Mouse (Mus musculus): ENCODE measurements around the gene Zbtb34.
A peak's percentile ranks its signal among the peaks of the same experiment; 100 is the strongest.

Zbtb34 gene

DNA sequence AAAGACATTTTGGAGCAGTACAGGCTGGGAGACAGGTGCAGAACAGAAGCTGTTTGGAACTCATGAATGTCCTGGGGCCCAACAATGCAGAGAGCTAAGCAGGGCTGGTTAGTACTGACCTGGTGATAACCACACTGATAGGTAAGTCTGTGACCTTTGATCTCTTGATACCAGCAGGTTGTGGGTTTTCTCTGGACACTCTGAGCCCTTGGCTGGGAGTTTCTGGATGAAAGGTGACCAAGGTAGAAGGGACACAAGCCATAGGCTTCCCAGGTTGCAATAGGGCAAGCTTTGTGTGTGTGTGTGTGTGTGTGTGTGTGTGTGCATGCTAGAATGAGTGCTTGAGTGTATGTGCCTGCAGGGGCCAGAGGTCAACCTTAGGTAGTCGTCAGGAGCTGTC is 15.7 kb upstream of the Zbtb34 start:
- DNase-seq (ENCODE audit: low spot score in 2 of 2), result no peak

DNA sequence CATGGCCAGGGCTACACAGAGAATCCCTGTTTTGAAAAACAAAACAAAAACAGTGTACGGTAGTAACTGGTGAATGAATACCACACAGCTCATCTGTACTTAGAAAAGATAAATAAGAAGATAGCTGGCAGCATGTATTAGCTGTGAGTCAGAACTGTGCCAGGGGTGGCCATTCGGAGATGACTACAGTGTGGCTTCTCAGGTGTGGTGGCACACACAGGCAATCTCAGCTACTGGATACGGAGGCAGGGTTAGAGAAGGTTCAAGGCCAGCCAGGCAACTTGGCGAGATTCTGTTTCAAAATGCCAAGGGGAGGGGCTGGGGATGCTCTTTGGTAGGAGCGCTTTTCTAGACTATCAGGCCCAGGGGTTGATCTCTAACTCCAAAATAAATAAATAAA is 14.6 kb upstream of the Zbtb34 start:
- DNase-seq (ENCODE audit: low spot score in 2 of 2), result no peak

DNA sequence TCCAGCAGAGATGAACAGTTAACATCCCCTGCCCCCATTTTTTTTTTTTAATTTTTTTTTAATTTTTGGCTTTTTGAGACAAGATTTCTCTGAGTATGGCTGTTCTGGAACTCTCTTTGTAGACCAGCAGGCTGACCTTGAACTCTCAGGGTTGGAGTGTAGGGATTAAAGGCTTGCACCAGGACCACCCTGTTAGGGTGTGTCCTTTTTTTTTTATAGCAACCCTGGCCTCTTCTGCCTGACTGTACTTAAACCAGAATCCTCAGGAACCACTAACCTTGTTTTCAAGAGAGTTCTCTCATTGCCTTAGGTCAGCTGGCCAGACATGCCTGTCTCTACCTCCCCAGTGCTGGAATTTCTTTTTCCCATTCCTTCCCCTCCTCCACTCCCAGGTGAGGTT is 13.7 kb upstream of the Zbtb34 start:
- DNase-seq (ENCODE audit: low spot score in 2 of 2), result no peak

DNA sequence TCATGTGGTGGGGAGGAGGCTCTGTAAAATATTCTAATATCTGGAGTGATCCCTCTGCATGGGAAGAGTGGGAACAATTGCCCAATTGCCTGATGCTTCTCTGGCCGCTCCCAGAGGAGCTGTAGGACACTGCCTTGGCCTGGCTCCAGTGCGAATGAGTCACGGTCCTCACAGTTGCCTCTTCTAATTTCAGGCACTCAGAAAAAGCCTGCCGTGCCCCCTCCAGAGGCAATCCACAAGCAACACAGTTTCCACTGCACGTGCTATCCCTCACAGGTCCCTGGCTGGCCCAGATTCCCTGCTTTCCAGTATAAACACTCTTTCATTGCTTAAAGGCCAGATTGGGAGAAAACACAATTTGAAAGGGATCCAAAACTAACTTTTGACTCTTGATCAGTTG is 13.2 kb upstream of the Zbtb34 start:
- DNase-seq (ENCODE audit: low spot score in 2 of 2), result peak; percentile 87 to 91

DNA sequence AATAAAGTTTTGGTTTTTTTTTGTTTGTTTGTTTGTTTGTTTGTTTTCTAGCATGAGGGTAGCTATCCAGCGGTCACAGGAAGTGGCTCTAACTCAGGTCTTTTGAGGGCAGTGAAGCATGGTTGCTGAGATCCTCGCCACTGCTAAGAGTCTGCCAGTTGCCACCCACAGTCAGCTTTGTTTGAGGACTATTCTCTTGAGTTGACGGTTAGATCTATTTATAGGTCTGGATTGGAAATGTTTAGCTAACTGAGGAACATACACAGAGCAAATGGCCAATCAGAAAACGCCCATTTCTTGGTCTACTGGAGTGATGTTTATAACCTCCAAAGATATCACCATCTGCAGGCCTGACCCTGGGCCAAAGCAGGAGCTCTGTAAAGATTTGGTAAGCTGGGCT is 11.6 kb upstream of the Zbtb34 start:
- no peak for DNase-seq (ENCODE audit: low spot score in 2 of 2)

- peak; percentile 66 to 71 for DNase-seq (ENCODE audit: low spot score in 2 of 2)
Observed at GRCm38 (mm10) chr2:33440893-33441292, 9.8 kb upstream of the Zbtb34 start.

- no peak for DNase-seq (ENCODE audit: low spot score in 2 of 2)
Observed at GRCm38 (mm10) chr2:33439980-33440670, 9.0 kb upstream of the Zbtb34 start.

- DNase-seq (ENCODE audit: low spot score in 2 of 2), result peak in 1 of 2 experiments; percentile 43
Observed at GRCm38 (mm10) chr2:33439471-33439881, 8.4 kb upstream of the Zbtb34 start.

- no peak for DNase-seq (ENCODE audit: low spot score in 2 of 2)
Observed at GRCm38 (mm10) chr2:33438377-33438776, 7.3 kb upstream of the Zbtb34 start.

DNA sequence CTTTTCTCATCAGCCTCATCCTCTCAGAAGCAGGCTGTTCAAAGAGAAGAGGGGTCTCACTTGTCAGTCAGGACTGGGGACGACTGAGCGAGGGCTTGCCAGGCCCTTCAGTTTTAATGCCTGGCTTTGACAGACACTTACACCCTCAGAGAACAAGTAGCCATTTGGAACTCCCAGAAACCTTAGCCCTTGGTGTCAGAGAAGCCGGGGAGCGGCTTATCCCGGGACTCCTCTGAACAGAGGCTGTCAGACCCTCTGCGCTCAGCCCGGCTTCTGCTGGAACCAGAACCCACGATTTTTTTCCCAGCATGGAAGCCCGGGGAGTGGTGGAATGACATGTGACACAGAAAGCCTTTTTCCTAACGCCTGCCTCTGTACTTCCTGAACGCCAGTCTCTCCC is 6.1 kb upstream of the Zbtb34 start:
- no peak for DNase-seq (ENCODE audit: low spot score in 2 of 2)

DNA sequence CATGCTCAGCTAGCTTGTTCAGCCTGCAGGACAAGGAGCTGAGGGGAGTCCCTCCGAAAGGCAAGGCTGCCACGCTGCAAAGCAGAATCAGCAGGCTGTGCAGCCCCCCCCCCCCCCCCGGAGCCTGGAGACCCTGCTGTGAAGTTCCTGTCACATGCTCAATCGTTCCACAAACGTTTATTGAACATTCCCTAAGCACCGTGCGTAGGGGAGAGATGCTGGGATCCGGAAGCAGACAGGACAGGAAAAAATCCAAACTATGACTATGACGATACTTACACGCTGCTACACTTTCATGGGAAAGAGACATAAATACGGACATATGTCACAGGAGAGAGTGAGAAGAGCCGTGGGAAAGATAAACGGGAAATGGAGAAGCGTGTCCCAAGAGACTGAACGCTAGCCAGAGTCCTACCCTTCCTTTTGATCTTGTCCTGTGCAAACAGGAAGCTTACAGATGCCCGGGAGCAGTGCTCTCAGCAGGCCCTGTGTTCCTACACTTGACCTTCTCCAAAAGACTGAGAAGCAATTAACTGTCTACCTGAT is 5.0 kb upstream of the Zbtb34 start:
- no peak for DNase-seq (ENCODE audit: low spot score in 2 of 2)

DNA sequence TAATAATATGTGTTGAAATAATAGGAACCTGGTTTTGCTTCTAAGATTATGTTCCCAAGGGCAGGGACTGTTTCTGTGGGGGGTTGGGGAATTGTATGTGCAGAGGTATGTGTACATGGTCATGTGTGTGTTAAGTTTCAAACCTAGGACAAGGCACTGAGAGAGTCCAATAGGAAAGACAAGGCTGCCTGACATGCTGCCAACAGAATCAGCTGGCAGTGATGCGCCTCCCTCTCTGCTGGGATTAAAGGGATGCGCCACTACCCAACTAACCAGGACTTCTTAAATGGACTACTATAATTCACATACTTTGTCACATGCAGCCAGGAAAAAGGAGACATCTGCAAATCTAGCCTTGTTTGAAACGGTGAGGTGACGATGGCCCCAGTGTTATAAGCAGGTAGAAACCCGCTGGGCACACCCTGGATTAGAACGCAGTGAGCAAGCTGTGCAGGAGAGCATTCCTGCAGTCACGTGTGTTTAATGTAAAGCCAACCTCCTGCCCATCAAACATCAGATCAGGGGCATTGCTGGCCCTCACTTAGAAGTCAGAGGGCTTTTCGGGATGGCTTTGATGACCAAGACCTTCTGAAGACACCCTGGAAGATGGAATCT is 4.0 kb upstream of the Zbtb34 start:
- no peak for DNase-seq (ENCODE audit: low spot score in 2 of 2)

DNA sequence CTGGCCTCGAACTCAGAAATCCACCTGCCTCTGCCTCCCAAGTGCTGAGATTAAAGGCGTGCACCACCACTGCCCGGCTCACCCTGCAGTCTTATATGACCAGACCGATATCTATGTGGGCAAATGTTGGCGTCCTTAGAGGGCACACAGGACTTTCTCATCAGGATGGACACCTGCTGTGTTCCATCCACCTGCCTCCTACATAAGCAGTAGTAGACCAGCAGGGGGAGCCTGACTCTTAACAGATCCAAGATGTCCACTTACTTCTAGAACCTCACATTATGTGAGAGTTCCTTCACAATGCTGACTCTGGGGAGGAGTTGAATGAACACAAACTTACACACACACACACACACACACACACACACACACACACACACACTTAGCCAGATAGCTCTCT is 1.8 kb upstream of the Zbtb34 start:
- DNase-seq (ENCODE audit: low spot score in 2 of 2), result peak; percentile 68 to 70

DNA sequence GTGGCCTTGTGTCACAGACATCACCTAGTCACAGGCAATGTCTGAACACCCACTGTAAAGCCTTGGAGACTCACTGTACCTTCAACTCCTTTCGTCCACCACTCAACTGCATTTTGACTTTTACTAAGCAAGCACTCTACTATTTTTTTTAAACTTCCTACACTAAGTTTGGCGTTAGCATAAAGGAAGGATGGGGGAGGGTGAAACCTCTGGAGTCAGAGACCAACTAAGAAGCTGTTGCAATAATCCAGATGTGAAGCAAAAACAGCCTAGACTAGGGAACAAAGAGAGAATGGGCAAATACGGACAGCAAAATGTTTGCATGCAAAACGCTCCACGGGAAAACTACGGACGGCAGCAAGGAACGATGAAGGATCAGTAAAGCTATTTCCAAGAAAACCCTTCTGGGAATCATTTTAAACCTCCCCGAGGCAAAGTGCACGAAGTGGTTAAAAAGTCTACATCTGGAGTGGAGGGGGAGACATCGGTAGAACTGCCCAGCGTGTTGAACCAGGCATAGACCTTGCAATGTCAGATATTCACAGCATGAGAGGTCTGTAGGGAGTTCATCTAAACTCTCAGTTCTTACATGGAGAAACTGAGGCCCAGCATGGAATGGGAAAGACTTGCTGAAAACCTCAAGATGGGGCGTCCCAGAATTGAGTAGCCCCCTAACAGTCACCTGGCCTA is 898 bp downstream of the Zbtb34 start:
- DNase-seq (ENCODE audit: low spot score in 2 of 2), result no peak

- DNase-seq (ENCODE audit: low spot score in 2 of 2), result no peak
Observed at GRCm38 (mm10) chr2:33429339-33429738, 1.8 kb downstream of the Zbtb34 start.

- DNase-seq (ENCODE audit: low spot score in 2 of 2), result no peak
Observed at GRCm38 (mm10) chr2:33426640-33427398, 4.3 kb downstream of the Zbtb34 start.

- DNase-seq (ENCODE audit: low spot score in 2 of 2), result no peak
Observed at GRCm38 (mm10) chr2:33417454-33417853, 13.7 kb downstream of the Zbtb34 start.

GRCm38 (mm10) chr2:33414019-33414418 is 17.1 kb downstream of the Zbtb34 start:
- DNase-seq (ENCODE audit: low spot score in 2 of 2), result no peak

DNA sequence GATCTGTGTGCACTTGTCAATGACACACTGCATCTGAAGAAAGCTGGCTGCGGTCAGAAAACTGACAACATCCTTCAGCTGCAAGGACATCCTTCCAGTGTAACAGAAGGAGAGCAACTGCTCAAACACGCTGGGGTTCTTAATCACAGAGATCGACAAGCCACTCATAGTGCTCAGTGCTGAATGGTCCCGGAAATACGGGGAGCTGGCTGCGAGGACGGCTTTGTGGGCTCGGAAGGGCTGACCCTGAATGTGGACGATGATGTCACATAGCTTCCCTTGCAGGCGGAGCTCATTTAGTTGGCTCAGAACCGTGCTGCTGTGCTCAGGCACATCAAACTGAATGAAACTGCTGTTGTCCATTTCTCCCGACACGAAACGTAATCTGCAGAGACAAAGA is 19.0 kb downstream of the Zbtb34 start:
- DNase-seq (ENCODE audit: low spot score in 2 of 2), result no peak

DNA sequence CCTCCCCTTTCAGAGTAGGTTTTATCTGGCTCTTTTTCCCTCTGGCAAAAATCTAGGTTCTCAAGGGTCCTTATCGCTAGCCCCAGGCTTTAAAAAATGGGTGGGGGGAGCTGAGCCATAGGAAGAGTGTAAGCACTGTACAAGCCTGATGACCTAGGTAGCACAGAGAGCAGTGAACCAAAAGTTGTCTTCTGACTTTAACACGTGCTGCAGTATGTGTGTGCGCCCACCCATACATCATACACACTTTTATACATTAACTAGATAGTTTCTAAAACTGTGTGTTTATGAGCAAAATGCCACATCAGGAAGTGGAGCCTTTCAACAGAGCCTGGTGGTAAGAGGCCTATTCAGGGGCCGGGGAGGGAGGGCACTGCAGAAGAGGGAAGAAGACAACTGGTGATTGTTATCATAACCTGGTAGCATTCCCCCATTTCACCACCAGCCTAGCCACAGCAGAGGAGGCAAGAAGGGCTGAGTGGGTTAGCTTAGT is 27.6 kb downstream of the Zbtb34 start:
- DNase-seq (ENCODE audit: low spot score in 2 of 2), result no peak

DNA sequence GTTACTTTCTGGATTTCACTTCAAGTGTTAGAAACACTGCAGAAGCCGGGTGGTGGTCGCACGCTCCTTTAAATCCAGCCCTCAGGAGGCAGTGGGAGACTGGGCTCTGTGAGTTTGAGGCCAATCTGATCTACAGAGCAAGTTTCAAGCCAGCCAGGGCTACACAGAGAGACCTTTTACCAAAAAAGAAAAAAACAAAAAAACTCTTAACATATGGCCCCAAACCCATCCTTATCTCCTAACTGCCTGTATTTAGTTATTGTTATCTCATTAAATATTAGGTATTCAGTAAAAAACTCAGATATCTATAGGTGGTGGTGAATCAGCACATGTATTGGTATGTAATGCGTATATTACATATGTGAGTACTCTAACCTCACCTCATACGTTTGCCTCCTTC is 28.5 kb downstream of the Zbtb34 start:
- DNase-seq (ENCODE audit: low spot score in 2 of 2), result no peak

GRCm38 (mm10) chr2:33402236-33402635 is 28.9 kb downstream of the Zbtb34 start:
- DNase-seq (ENCODE audit: low spot score in 2 of 2), result peak; percentile 74 to 83
